Mouse (Mus musculus): ENCODE data around the gene Arrdc2.

- TF ChIP-seq CTCF (IDR thresholded peaks at IDR 0.05; ENCODE audit: low read depth, low read length): no peak
- no peak for TF ChIP-seq POLR2A (IDR thresholded peaks at IDR 0.05; ENCODE audit: borderline replicate concordance, low read depth, low read length)
Observed at GRCm38 (mm10) chr8:70832371-70832770, 7.1 kb downstream of the Arrdc2 start.
